In genomic region chr10:39672547-39673051, GRCm38 (mm10) we compare ENCODE assay signal across 8 mouse cellular contexts. TPM values are rescaled to one million over a fixed set of nuclear protein-coding genes. Genes with fewer than 3 reads are reported as not detected.
A peak's percentile ranks its signal among the peaks of the same experiment; 100 is the strongest.
DNase-seq lines count a peak whose midpoint lies in the region; ATAC-seq and TF ChIP-seq lines count a peak whose summit lies in the region.

No protein-coding gene starts in this region.

- peak; percentile 46 for DNase-seq in kidney, postnatal 0 days (ENCODE audit: low spot score)
- no peak for DNase-seq in kidney, adult 2 months
- DNase-seq in embryonic facial prominence, embryonic 10.5 days (ENCODE audit: low spot score), result peak; percentile 67
- peak; percentile 57 for DNase-seq in neural tube, embryonic 10.5 days (ENCODE audit: extremely low spot score, low spot score)
- DNase-seq in adrenal gland, postnatal 25 days, result no peak
- no peak for DNase-seq in spleen, postnatal 36 days (ENCODE audit: low spot score in 2 of 2)

- no peaks in the 10 kb centered on the region for H3K27me3 ChIP-seq in kidney, postnatal 0 days (ENCODE audit: insufficient read depth, low read length)
- H3K27me3 ChIP-seq in kidney, adult 2 months (replicated peaks; ENCODE audit: control insufficient read depth, insufficient read depth, low read length), result no peaks in the 10 kb centered on the region
- no peaks in the 10 kb centered on the region for H3K27me3 ChIP-seq in embryonic facial prominence, embryonic 10.5 days (replicated peaks; ENCODE audit: low read depth, poor library complexity, severe bottlenecking)
- H3K27me3 ChIP-seq in hindbrain, embryonic 16.5 days (replicated peaks; ENCODE audit: control insufficient read depth, insufficient read depth, low read length), result no peaks in the 10 kb centered on the region

- no peak for TF ChIP-seq CTCF in kidney, postnatal 0 days (IDR thresholded peaks at IDR 0.05; ENCODE audit: low read depth)
- no peak for TF ChIP-seq CTCF in kidney, adult 2 months (conservative IDR thresholded peaks at IDR 0.05; ENCODE audit: insufficient read depth, insufficient read length, low read depth, low read length)

- 0 out of 2 replicates have a peak, but pooled peaks cover 5% of the 10 kb centered on the region for H3K4me1 ChIP-seq in kidney, postnatal 0 days (replicated peaks; ENCODE audit: insufficient read depth, low read length)
- no peaks in the 10 kb centered on the region for H3K4me1 ChIP-seq in kidney, adult 2 months (ENCODE audit: control insufficient read depth, insufficient read depth, low read length)
- H3K4me1 ChIP-seq in embryonic facial prominence, embryonic 10.5 days, result peaks cover 48% of the 10 kb centered on the region
- peaks cover 2% of the 10 kb centered on the region for H3K4me1 ChIP-seq in hindbrain, embryonic 16.5 days (ENCODE audit: control insufficient read depth, insufficient read depth, low read depth, low read length)

- H3K9ac ChIP-seq in kidney, postnatal 0 days (ENCODE audit: low read depth, low read length), result no peak overlapping the region
- H3K9ac ChIP-seq in hindbrain, embryonic 16.5 days (ENCODE audit: low read depth, low read length), result no peak overlapping the region

- 34% methylated on average over 4 of the region's 4 CpGs for WGBS in kidney, postnatal 0 days
- WGBS in kidney, adult 2 months, result 49% methylated on average over 4 of the region's 4 CpGs
- 9% methylated on average over 4 of the region's 4 CpGs for WGBS in embryonic facial prominence, embryonic 10.5 days
- 6% methylated on average over 4 of the region's 4 CpGs for WGBS in hindbrain, embryonic 16.5 days

- H3K4me3 ChIP-seq in kidney, postnatal 0 days (replicated peaks; ENCODE audit: low read depth, low read length), result no peak overlapping the region
- H3K4me3 ChIP-seq in kidney, adult 2 months (ENCODE audit: insufficient read depth, low read depth, low read length), result no peak overlapping the region
- H3K4me3 ChIP-seq in embryonic facial prominence, embryonic 10.5 days, result no peak overlapping the region
- H3K4me3 ChIP-seq in hindbrain, embryonic 16.5 days (ENCODE audit: low read length), result no peak overlapping the region

- H3K4me2 ChIP-seq in kidney, postnatal 0 days (ENCODE audit: low read length), result no peak overlapping the region
- H3K4me2 ChIP-seq in hindbrain, embryonic 16.5 days (ENCODE audit: low read length), result no peak overlapping the region

- no peaks in the 10 kb centered on the region for H3K36me3 ChIP-seq in kidney, postnatal 0 days (ENCODE audit: insufficient read depth, low read length)
- no peaks in the 10 kb centered on the region for H3K36me3 ChIP-seq in kidney, adult 2 months (ENCODE audit: control insufficient read depth, insufficient read depth, low read length)
- peaks cover 10% of the 10 kb centered on the region; the same call in 1 of the 2 replicates for H3K36me3 ChIP-seq in embryonic facial prominence, embryonic 10.5 days (replicated peaks)
- no peaks in the 10 kb centered on the region for H3K36me3 ChIP-seq in hindbrain, embryonic 16.5 days (ENCODE audit: control insufficient read depth, insufficient read depth, low read length)

- H3K27ac ChIP-seq in kidney, postnatal 0 days, result peak overlapping the region; percentile 50; the same call in 1 of the 2 replicates
- H3K27ac ChIP-seq in kidney, adult 2 months (ENCODE audit: insufficient read depth, low read depth, low read length), result no peak overlapping the region
- H3K27ac ChIP-seq in embryonic facial prominence, embryonic 10.5 days (replicated peaks), result peak overlapping the region; percentile 77
- H3K27ac ChIP-seq in hindbrain, embryonic 16.5 days (ENCODE audit: low read depth, low read length), result peak overlapping the region; percentile 53; the same call in 1 of the 2 replicates

- H3K9me3 ChIP-seq in kidney, postnatal 0 days (replicated peaks; ENCODE audit: low read length), result no peaks in the 10 kb centered on the region
- no peaks in the 10 kb centered on the region for H3K9me3 ChIP-seq in embryonic facial prominence, embryonic 10.5 days
- H3K9me3 ChIP-seq in hindbrain, embryonic 16.5 days (ENCODE audit: control insufficient read depth, low read length), result no peaks in the 10 kb centered on the region

- no peak for TF ChIP-seq POLR2A in kidney, adult 2 months (IDR thresholded peaks at IDR 0.05; ENCODE audit: low read depth, low read length)

- no peak for ATAC-seq in kidney, postnatal 0 days (replicated peaks; ENCODE audit: low FRiP score, low read depth)
- peak; percentile 92 for ATAC-seq in hindbrain, embryonic 16.5 days
- no peak for ATAC-seq in granulocyte monocyte progenitor cell, adult 5-6 weeks (replicated peaks; ENCODE audit: poor library complexity, severe bottlenecking)

RNA-seq across cellular contexts. Expression of gene Rev3l, which starts 59.3 kb away (rescaled TPM):
- polyA plus RNA-seq in kidney, postnatal 0 days (2015; fragmentation: Nextera tagmentation; extraction: Ambion mirVana), result 12.1 and 14.1 TPM in 2 replicates
- polyA plus RNA-seq in kidney, adult 2 months (2012; rRNA removed), result 8.7 and 11.8 TPM in 2 replicates
- 12.8 and 14.2 TPM in 2 replicates for polyA plus RNA-seq in embryonic facial prominence, embryonic 10.5 days (2016; fragmentation: Nextera tagmentation; extraction: Ambion mirVana)
- polyA plus RNA-seq in hindbrain, embryonic 16.5 days (2015; fragmentation: Nextera tagmentation; extraction: Ambion mirVana), result 32.2 and 32.8 TPM in 2 replicates
- 27.6 and 31.1 TPM in 2 replicates for total RNA-seq in adrenal gland, postnatal 25 days (2021)
- total RNA-seq in granulocyte monocyte progenitor cell, adult 5-6 weeks (2014; fragmentation: Nextera tagmentation), result 39.8 and 47.6 TPM in 2 replicates
- total RNA-seq in granulocyte monocyte progenitor cell, adult 5-6 weeks (2017), result 23.5 and 37.2 TPM in 2 replicates

RNA-seq across cellular contexts. Expression of gene Traf3ip2, which starts 59.9 kb away (rescaled TPM):
- polyA plus RNA-seq in kidney, postnatal 0 days (2015; fragmentation: Nextera tagmentation; extraction: Ambion mirVana), result 15.0 TPM in 2 replicates
- 10.4 and 12.8 TPM in 2 replicates for polyA plus RNA-seq in kidney, adult 2 months (2012; rRNA removed)
- 12.9 and 14.8 TPM in 2 replicates for polyA plus RNA-seq in embryonic facial prominence, embryonic 10.5 days (2016; fragmentation: Nextera tagmentation; extraction: Ambion mirVana)
- polyA plus RNA-seq in hindbrain, embryonic 16.5 days (2015; fragmentation: Nextera tagmentation; extraction: Ambion mirVana), result 6.7 and 8.0 TPM in 2 replicates
- 24.4 and 26.0 TPM in 2 replicates for total RNA-seq in adrenal gland, postnatal 25 days (2021)
- 2.5 and 9.6 TPM in 2 replicates for total RNA-seq in granulocyte monocyte progenitor cell, adult 5-6 weeks (2014; fragmentation: Nextera tagmentation)
- 2.9 and 8.5 TPM in 2 replicates for total RNA-seq in granulocyte monocyte progenitor cell, adult 5-6 weeks (2017)

Comparison
In these comparisons a context has a peak if more than half of its experiments do, and no peak if none do; other contexts are left out.
1. DNase-seq: peak in kidney, postnatal 0 days (single experiment), embryonic facial prominence, embryonic 10.5 days (single experiment) and neural tube, embryonic 10.5 days (single experiment); none in kidney, adult 2 months (single experiment), adrenal gland, postnatal 25 days (single experiment) and spleen, postnatal 36 days (0 of 2).